Mouse (Mus musculus) retina, postnatal 1 day (tissue): Measurements from ENCODE around the gene Narf.
A peak's percentile ranks its signal among the peaks of the same experiment; 100 is the strongest.

Experiments
- DNase-seq: peaks from one replicate; pipeline ENCODE4 v3.0.0-alpha.2; 2012

Narf gene

DNA sequence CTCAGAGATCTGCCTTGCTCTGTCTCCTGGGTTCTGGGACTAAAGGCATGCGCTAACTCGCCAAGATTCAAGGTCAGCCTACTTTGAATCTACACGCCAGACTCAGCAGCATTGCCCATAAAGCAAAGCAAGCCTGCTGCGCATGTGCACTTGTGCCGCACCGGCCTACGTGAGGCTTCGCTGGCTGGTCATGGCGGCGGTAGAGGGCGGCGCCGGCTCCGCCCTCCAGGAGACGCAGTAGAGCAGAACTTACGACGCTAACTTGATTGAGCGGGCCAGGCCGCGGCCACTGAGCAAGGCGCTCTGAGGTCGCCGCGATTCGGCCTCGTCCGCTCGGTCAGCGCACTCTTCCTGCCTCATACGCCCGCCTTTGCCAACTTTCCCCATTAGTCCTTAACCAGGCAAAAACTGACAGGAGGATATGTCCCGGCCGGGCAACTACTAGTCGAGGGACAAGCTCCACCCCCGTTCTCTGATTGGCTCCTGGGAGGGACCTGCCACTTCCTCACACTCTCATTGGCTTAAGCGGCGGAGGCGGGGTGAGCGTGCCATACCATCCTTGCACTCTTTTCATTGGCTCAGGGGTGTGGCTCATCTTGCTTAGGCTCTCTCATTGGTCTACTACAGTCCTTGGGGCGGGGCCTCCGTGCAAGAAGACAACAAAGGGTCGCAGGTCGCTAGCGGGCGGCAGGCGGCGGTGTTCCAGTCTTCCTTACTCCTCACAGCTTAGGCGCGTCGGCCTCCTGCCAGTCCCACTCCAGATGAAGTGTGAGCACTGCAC, at the start of gene Narf:
Narf (plus strand) TSS at position 690 of the 781 bp plus-strand sequence.
- DNase-seq = peak; percentile 100

DNA sequence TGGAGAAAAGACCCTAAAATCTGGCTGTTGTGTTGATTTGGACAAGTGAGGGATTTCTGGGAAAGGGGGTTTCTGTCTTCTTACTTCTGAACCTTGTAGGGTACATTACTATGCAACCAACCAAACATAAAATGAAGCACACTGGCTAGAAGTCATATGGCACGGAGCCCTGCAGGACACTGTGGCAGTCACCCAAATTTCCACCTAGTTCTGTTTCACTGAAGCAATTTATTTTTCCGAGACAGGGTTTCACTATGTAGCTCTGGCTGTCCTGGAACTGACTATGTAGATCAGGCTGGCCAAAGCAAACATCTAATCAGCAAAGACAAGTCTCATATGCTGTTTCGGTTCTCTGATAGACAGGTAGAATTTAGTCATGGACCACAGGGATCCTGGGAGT, 47.4 kb upstream of the Narf start:
- DNase-seq = no peak

DNA sequence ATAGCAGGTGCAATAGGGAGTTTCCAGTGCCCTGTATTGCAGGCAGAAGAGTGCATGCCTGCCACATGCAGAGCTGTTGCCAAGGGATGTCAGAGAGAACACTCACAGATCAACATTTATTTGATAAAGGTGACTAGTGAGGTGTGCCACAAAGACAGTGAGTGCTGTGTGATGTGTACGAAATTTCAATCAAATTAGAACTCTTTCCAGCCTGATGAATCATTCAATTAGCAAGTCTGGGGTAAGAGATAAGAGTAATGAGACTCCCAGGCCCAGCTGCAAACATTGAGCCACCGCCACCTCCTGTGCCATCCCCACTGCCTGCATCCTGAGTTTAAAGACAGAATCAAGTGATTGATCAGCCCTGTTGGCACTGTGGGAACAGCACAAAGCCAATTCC, 44.3 kb upstream of the Narf start:
- no peak for DNase-seq

DNA sequence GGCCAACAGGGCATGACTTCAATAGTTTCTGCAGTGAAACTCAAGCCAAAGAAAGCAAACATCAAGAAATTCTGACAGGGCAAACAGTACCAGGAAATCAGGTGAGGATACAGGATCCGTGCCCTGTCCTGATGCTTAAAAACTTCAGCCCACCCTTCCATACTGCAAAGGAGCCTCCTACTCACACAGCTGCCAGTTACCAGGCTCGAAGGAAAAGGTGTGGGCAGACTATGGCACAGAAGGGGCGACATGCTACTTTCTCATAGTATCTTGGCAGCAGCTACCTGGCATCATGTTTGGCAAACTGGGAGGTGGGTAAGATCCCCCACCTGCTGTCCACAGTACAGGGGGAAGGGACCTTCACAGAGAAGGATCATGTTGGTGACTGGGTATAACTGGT, 43.6 kb upstream of the Narf start:
- DNase-seq = no peak

DNA sequence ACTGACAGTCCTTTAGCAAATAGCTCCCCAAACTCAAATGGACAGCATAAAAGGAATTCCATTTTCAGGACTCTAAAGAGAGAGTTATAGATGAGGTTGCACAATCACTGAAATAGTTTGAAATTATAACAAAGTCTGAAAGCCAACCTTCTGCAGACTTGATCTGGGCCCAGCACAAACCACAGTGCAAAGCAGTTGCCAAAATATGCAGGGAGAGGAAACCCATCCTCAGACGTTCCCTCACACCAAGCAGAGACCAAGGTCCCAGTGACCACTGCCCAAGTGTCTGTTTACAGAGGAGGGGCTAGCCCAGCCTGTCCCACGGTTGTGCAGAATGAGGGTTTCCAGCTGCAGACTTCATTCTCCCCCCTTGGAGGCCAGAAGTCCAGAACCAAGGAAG, 38.4 kb upstream of the Narf start:
- DNase-seq = no peak

DNA sequence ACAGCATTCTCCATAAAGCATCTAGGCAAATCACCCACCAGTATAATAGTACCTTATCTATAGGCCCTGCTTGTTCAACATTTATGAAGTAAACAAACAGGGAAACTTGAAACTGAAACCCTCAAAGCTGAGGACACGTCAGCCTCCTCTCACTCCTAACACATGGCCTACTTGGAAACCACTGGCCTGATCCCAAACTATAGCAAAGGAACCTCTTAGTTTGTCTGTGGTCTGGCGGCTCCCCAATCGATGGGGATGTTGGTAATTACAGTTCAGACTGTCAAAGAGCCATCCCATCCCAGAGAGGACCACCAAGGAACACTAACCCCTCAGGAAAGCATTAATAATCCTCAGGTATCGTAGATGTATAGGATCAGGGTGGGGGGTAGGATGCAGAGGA, 37.2 kb upstream of the Narf start:
- DNase-seq = no peak

DNA sequence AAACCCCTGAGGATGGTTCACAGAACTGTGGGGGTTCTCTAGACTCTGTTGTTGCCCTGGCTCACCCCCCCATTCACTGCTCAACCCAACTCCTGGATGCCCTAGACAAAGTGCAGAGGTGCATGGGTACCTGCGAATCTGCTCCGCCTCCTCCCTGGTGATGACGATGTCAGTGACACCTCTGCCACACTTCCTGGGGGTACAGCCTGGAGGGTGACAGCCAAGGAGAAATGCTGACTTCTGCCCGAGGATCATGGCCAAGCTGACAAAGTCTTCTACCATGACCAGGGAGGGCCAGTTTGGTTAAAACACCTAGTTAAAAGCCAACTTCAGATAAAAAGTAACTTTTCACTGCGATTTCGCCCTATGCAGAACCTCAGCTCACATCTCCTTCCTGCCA, 36.3 kb upstream of the Narf start:
- DNase-seq = no peak

DNA sequence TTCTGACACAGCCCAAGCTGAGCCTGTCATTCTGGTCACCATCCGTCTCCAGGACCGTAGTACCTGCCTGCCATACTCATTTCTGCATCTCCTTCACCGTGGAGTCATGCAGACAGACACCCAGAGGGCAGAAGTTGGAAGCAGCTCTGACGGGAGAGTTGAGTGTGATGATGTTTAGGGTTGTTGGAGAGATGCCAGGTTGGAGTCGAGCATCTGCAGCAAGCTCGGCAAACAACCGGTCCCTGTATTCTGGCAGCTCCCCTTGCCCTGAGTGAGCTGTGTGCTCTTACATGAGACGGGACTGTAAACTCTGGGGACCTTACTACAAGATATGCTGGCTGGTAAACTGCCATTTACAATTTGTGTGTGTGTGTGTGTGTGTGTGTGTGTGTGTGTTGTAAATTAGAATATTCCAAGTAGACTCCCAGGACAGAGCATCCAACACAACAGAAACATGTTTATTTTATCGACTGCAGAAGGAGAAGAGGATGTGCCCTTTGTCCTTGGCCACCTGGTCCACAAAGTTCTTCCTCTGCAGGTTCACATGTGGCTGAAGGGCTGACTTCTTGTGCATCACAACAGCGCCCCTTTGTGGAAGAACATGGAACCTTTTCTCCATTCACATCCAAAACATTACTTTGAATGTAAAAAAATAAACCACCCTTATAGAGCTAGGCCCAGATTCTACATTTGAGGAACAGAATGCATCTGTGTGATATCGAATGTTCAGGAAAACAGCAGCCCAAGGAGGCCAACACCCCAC, 35.4 kb upstream of the Narf start:
- DNase-seq = peak; percentile 45

DNA sequence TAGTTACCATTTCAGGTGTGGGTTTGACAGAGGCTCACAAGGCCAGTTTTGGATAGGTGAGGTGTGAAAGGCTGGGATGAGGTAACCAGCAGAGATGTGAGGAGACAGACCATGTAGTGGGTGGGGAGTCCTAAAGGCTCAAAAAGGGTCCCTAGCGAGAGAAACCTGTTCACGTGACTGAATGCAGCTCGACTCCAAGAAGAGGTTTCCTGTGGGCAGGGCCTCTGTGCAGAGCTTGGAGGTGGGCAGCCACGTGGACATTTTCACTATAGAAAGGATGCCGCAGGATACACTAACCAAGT, 33.2 kb upstream of the Narf start:
- DNase-seq = no peak

DNA sequence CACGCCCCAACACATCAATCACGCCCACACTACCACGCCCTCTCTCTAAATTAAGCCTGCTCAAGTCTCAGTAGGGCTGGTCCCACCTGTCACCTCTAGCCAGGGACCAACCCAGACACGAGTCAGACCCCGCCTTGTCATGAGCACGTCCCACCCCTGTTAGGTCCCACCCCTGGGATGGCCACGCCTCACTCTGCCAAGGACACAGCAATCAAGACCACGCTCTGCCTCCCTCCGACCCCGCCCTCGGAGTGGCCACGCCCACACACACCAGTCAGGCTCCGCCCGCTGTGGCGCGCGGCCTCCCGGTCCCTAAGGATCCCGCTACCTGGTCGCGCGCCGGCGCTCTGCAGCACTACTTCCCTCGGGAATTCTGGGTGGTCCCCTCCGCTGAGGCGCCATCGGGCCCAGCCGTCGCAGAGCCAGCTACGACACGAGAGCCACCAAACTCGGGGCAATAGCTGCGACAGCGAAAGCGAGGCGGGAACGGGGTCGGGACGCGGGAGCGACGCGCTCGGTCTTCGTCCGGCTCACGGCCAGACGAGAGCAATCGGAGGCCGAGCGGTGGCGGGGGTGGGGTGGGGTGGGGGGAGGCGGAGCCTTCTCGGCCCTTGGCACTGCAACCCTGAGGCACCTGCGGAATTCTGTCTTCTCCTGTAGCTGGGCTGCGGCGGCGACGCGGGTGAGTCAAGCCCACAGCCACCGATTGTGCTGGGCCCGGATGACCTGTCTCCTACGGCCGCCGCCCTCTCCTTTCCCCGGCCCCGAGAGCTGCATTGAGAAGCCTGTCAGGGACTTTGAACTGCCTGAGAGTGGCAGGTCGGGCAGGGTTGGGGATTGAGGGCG, 32.7 kb upstream of the Narf start, which contains the start of the genes Hexdc and Ogfod3:
Hexdc (plus strand) TSS at position 273 of the 846 bp plus-strand sequence.
Ogfod3 (minus strand) TSS at position 551 of the 846 bp plus-strand sequence.
- peak; percentile 98 for DNase-seq

DNA sequence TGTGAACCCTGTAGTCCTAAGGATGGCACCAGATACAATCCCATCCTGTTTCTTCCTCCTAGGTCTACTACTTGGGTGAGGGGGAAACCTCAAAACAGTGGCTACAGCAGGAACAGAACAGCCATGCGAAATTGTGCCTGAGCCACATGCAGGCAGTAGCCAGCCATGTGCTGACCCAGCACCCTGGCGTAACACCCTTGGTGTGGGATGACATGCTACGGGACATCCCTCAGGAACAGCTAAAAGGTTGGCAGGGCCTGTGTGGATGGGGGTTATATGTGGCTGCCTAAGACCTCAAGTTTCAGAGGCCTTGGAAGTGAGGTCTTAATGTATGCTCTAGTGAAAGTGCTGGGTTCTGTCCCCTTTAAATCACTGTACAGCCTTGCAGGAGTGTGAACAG, 20.2 kb upstream of the Narf start:
- DNase-seq = no peak

DNA sequence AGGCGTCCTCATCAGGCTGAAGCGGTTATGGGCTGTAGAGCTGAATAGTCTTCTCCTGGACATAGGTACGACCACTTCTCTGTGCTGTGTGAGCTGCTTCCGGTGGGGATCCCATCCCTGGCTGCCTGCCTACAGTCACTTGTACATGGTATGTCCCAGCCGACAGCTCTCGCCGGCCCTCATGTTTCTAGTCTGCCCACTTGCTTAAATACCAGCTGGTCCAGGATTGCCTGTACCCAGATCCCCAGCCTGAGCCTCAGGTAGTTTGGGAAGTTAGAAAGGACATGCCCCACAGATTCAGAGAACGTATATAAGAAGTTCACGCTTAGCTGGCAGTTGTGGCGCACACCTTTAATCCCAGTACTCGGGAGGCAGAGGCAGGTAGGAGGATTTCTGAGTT, 17.3 kb upstream of the Narf start:
- no peak for DNase-seq

DNA sequence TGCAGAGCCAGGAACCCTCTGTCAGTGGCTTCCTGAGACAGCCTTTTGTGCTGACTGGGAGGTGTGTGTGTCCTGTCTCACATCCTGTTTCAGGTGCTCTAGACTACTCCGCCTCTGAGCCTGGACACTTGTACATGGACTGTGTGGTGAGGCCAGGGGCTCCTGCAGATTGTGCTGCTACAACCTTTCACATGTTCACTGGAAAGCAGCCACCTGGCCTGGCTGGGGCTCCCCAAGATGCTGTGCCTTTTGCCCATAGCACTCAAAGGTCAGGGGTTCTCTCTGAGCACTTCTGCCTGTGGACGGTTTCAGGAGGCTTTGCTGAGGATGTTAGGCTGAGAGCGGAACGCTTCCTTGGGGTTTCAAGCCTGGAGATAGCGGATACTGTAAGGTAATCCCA, 16.3 kb upstream of the Narf start:
- DNase-seq = no peak

DNA sequence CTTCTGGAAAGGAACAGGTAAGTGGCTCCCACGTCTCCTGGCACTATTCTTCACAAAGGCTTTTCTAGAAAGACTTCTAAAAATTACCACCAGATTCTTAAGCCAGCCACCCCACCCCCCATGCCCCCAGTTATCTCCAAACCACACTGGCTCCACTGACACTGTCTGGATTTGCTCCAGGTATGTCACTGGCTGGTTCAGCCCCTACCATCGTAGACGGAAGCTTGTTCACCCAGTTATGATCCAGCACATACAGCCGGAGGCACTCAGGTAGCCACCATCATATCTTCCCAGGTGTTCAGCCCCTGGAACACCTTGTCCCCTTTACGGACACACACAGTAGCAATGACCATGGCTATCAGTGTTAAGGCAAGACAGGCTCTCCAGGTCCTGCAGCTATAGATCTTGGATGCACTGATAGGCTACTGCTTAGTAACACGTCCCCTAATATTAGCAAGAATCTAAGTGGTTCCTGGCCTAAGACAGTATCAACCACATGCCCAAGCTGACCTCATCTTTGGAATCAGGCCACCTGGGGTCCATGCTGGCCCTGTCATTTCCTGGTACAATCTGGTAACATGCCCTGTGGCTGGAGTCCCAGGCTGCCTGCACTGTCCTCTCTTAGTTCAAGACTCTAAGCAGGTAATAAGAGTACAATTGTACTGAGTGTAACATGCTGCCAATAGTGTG, 15.6 kb upstream of the Narf start:
- no peak for DNase-seq

DNA sequence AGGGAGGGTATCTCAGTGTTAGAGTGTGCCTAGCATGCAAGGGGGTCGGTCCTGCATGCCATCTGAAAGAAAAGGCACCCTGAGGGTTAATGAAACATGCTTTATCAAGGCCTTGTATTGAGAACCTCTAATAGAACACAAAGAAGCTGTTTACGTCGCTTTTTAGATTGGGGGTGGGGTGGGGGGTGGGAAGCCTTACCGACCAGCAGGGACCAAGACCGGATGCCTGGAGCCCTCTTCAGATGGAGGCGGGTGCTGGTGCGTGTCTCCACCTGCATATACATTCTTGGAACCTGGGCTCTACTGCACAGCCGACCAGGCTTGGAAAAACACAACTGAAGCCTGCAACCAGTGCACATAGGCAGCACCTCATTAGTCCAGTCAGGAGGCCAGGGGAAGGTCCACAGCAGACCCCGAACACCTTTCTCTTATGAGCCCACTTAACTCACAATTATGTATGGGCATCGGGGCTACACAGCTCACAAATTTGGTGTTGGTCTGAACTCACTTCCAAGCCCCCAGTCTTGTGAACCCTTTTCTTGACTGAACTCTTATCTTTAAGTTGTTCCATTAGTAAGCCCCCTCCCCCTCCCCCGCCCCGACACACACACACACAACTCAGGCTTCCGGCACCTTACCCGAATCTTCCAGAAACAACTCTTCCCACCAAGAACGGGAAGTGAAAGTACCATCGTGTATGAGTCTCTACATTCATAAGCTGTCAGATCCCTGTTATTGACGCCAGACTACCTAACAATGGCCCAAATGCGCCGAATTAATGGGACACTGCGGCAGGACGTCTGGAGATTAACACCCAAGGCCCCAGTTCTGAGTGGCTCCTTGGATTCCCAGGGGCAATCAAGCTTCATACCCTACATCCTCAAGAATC, 8.7 kb upstream of the Narf start:
- DNase-seq = no peak

DNA sequence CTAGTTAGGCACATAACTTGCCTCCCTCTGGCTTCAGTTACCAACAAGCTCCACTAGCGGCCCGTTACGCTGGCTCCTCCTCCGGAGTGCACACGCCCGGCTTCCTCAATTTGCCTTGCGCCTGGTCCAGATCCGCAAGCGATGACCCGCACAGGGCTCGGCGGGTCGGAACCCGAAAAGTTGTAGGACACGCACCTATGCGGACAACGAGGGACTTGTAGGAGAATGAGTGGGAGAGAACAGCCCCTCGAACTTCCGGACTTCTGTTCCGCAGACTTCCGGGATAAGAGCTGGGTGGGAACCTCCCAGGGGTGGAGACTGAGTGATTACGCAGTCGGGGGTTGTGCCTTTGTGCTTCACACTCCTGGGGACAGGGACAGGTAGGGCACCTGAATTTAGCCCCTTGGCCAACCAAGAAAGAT, 8.0 kb upstream of the Narf start, which contains the start of gene Cybc1:
Cybc1 (minus strand) TSS at position 305 of the 422 bp plus-strand sequence.
- peak; percentile 82 for DNase-seq

DNA sequence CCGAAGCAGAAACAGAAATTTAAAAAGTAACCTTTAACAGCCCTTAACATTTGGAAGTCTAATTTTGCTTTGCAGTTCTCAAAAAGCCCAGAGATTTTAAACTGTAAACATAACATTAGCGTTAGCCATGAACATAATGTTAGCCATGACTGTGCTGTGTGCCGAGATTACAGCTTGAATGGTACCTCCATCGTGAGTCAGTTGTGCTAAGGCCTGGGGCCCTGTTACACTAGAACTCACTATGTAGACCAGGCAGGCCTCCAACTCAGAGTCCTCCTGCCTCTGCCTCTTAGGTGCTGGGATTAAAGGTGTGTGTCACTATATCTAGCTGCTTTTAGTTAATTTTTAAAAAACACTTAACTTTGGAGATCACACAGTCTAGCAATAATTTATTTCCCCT, 5.9 kb upstream of the Narf start:
- no peak for DNase-seq

DNA sequence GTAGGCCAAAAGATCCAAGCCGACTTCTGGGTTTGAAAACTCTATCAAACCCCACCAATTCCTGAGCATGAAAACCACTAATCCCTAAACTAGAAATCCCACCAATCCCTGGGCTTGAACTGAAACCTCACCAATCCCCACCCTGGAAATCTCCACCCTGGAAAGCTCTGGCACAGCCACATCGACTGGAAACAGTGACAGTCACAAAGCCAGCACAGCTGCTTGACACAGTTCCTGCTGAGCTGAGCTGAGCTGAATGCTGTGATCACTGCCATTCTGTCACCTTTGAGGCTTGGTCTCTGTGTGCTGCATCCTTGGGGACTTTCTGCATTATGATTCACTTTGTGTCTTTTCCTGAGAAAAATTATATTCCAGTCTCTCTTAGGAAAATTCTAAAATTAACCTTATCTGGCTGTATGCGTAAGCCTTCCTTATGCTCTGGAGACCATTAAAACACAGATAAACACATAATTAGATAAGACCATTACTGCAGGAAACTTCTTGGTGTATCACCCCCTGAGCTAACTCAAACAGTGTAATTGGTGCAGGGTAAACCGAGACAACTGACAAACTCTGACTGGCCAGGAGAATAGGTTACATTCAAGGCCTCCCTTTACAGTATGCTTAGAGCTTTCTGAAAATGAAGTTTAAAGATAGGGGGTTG, 5.3 kb upstream of the Narf start:
- peak; percentile 55 for DNase-seq

DNA sequence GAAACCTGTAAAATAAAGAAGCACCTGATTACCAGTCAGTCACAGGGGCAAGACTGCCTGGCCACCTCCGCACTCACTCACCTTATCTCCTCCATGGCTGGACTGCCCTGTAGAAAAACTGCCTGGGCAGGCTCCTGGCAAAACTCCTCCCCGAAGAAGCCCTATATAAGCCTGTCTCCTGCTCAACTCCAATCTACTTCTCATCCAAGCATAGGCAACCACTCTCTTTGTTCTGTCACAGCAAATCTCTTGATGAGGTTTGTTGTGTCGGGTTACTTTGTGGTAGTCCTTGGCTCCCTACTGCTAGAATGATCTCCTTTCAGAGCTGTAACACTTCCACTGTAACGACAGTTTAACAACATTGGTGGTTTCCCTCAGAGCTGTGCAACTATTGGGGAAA, 4.3 kb upstream of the Narf start:
- no peak for DNase-seq

DNA sequence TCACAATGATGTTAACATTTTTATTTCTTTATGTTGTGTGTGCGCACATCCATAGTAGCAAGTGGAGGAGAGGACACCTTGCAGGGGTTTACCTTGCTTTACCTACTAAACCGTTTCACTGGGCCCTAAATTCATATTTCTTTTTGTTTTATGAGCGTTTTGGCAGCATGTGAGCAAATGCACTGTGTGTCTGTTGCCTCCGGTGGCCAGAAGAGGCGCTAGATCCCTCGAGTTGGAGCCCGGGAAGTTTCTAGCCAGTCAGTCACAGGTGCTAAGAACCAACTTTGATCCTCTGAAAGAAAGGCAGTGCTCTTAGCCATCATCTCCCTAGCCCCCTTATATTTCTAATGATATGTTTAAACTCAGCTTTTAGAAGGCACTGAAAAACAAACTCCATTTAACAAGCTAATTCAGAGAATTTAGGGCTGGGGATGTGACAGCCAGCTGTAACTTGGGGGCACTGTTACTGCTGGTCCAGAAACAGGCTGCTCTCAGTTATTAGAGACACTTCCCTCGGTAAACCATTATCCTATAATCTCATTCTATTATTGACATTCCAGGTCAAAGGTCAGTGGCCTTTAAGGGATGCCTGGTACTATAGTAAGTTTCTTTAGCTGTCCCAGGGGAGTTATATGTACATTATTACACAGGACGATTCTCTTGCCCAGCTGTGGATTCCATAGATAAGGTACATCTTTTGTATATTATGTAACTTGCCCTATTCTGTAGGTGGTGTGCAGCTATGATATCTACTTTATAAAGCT, 1.4 kb upstream of the Narf start:
- peak; percentile 51 for DNase-seq
